Mouse (Mus musculus): ENCODE data around the gene Pitpnm3. TPM values are rescaled to one million over a fixed set of nuclear protein-coding genes. Genes with fewer than 3 reads are reported as not detected.

The Pitpnm3 gene
- total and polyA plus RNA-seq, 2 experiments from 2014 or later, result 3.2 to 14.0 TPM

- WGBS, result 77% methylated on average over 3 of the region's 3 CpGs
- no peaks in the 10 kb centered on the region for H3K9me3 ChIP-seq (ENCODE audit: low read length)
- no peaks in the 10 kb centered on the region for H3K27me3 ChIP-seq (ENCODE audit: insufficient read depth, low read length)
- no peak overlapping the region for H3K9ac ChIP-seq
- no peak overlapping the region for H3K4me3 ChIP-seq (ENCODE audit: low read depth, low read length)
- no peak for ATAC-seq
- H3K4me1 ChIP-seq (ENCODE audit: insufficient read depth), result no peaks in the 10 kb centered on the region
- no peaks in the 10 kb centered on the region for H3K36me3 ChIP-seq (ENCODE audit: insufficient read depth)
- H3K4me2 ChIP-seq (ENCODE audit: low read depth), result no peak overlapping the region
- no peak overlapping the region for H3K27ac ChIP-seq (ENCODE audit: low read depth, low read length)
- peak; percentile 19; the same call in 1 of the 2 replicates for TF ChIP-seq CTCF (IDR thresholded peaks at IDR 0.05; ENCODE audit: low read depth)
- peak; percentile 42 for DNase-seq
These were observed 16.9 kb downstream of the Pitpnm3 start for GRCm38 (mm10) chr11:72118630-72119029.

GRCm38 (mm10) chr11:72113296-72113695 is 22.3 kb downstream of the Pitpnm3 start:
- no peak overlapping the region for H3K4me3 ChIP-seq (ENCODE audit: low read depth, low read length)

GRCm38 (mm10) chr11:72110726-72111125 is 24.9 kb downstream of the Pitpnm3 start:
- Histone ChIP-seq H3K9ac (no peak overlapping the region), H3K9me3 (ENCODE audit: low read length) (no peaks in the 10 kb centered on the region), H3K36me3 (ENCODE audit: insufficient read depth) (no peaks in the 10 kb centered on the region), H3K27me3 (ENCODE audit: insufficient read depth, low read length) (no peaks in the 10 kb centered on the region), H3K27ac (ENCODE audit: low read depth, low read length) (no peak overlapping the region), H3K4me2 (ENCODE audit: low read depth) (no peak overlapping the region), H3K4me1 (ENCODE audit: insufficient read depth) (no peaks in the 10 kb centered on the region), H3K4me3 (ENCODE audit: low read depth, low read length) (no peak overlapping the region)
- TF ChIP-seq CTCF (IDR thresholded peaks at IDR 0.05; ENCODE audit: low read depth), result no peak
- DNase-seq (no peak), ATAC-seq (no peak)
- 59% methylated on average over 3 of the region's 3 CpGs for WGBS

More at GRCm38 (mm10) chr11:72113296-72113695, 22.3 kb downstream of the Pitpnm3 start:
- H3K4me1 ChIP-seq (ENCODE audit: insufficient read depth), result no peaks in the 10 kb centered on the region
- 68% methylated on average over 4 of the region's 4 CpGs for WGBS
- no peak overlapping the region for H3K4me2 ChIP-seq (ENCODE audit: low read depth)
- H3K27ac ChIP-seq (ENCODE audit: low read depth, low read length), result no peak overlapping the region
- H3K9ac ChIP-seq, result no peak overlapping the region
- H3K9me3 ChIP-seq (ENCODE audit: low read length), result no peaks in the 10 kb centered on the region
- no peaks in the 10 kb centered on the region for H3K36me3 ChIP-seq (ENCODE audit: insufficient read depth)
- H3K27me3 ChIP-seq (ENCODE audit: insufficient read depth, low read length), result no peaks in the 10 kb centered on the region
- no peak for TF ChIP-seq CTCF (IDR thresholded peaks at IDR 0.05; ENCODE audit: low read depth)
- no peak for DNase-seq
- no peak for ATAC-seq

DNA sequence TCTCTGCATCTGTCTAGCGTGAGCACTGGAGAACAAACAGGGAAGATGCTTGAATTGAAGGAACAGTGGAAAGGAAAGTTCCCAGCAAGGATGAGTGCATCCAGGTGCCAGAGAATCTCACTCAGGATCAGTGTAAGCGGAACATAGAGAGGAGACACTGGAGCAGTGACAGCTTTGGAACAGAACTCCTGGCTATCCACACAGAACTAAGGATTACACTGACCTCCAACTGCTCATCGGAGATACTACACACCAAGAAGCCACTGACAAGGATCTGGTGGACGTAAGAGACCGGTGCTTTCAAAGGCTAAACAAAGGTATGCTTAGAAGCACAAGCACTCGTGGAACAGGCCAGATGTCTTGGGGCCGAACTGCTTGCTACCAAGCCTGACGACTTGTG is 31.4 kb downstream of the Pitpnm3 start:
- TF ChIP-seq CTCF (IDR thresholded peaks at IDR 0.05; ENCODE audit: low read depth), result no peak
- DNase-seq (no peak), ATAC-seq (no peak)
- no peak overlapping the region for H3K4me3 ChIP-seq (ENCODE audit: low read depth, low read length)
- H3K27ac ChIP-seq (ENCODE audit: low read depth, low read length), result 0 out of 2 replicates have a peak overlapping the region, but pooled peaks have one; percentile 9
- no peaks in the 10 kb centered on the region for H3K4me1 ChIP-seq (ENCODE audit: insufficient read depth)
- WGBS, result 39% methylated on average over 8 of the region's 8 CpGs
- H3K27me3 ChIP-seq (ENCODE audit: insufficient read depth, low read length), result no peaks in the 10 kb centered on the region
- H3K9ac ChIP-seq, result no peak overlapping the region
- no peaks in the 10 kb centered on the region for H3K36me3 ChIP-seq (ENCODE audit: insufficient read depth)
- no peak overlapping the region for H3K4me2 ChIP-seq (ENCODE audit: low read depth)
- H3K9me3 ChIP-seq (ENCODE audit: low read length), result no peaks in the 10 kb centered on the region

DNA sequence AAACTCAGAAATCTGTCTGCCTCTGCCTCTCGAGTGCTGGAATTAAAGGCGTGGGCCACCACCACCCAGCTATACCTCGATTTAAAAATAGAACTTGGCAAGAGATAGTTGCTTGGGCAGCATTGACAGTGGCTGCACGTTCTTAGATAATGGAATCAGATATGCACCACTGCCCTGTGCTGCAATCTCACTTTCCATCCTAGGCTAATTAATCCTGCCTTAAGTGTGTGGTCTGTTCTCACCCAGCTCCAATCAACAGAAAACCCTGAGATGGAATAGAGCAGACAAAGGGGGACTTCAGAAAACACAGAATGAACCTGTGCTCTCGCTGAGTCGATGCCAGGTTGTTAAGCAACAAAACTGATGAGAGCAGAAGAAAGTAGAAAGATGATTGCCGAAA is 32.0 kb downstream of the Pitpnm3 start:
- no peaks in the 10 kb centered on the region for H3K9me3 ChIP-seq (ENCODE audit: low read length)
- H3K36me3 ChIP-seq (ENCODE audit: insufficient read depth), result no peaks in the 10 kb centered on the region
- H3K27me3 ChIP-seq (ENCODE audit: insufficient read depth, low read length), result no peaks in the 10 kb centered on the region
- no peak for TF ChIP-seq CTCF (IDR thresholded peaks at IDR 0.05; ENCODE audit: low read depth)
- no peaks in the 10 kb centered on the region for H3K4me1 ChIP-seq (ENCODE audit: insufficient read depth)
- H3K4me2 ChIP-seq (ENCODE audit: low read depth), result no peak overlapping the region
- no peak overlapping the region for H3K9ac ChIP-seq
- 15% methylated on average over 7 of the region's 7 CpGs for WGBS
- H3K27ac ChIP-seq (ENCODE audit: low read depth, low read length), result no peak overlapping the region
- DNase-seq, result peak; percentile 38
- peak; percentile 59 for ATAC-seq
- no peak overlapping the region for H3K4me3 ChIP-seq (ENCODE audit: low read depth, low read length)

GRCm38 (mm10) chr11:72100996-72101395 is 34.6 kb downstream of the Pitpnm3 start:
- 73% methylated on average over 4 of the region's 4 CpGs for WGBS
- no peak for DNase-seq

GRCm38 (mm10) chr11:72099181-72099580 is 36.4 kb downstream of the Pitpnm3 start:
- H3K9ac ChIP-seq, result no peak overlapping the region

More at GRCm38 (mm10) chr11:72100996-72101395, 34.6 kb downstream of the Pitpnm3 start:
- Histone ChIP-seq H3K9ac (no peak overlapping the region), H3K9me3 (ENCODE audit: low read length) (no peaks in the 10 kb centered on the region), H3K27me3 (ENCODE audit: insufficient read depth, low read length) (no peaks in the 10 kb centered on the region), H3K4me2 (ENCODE audit: low read depth) (no peak overlapping the region), H3K36me3 (ENCODE audit: insufficient read depth) (no peaks in the 10 kb centered on the region), H3K4me3 (ENCODE audit: low read depth, low read length) (no peak overlapping the region), H3K27ac (ENCODE audit: low read depth, low read length) (no peak overlapping the region), H3K4me1 (ENCODE audit: insufficient read depth) (no peaks in the 10 kb centered on the region)
- TF ChIP-seq CTCF (IDR thresholded peaks at IDR 0.05; ENCODE audit: low read depth), result no peak
- no peak for ATAC-seq

More at GRCm38 (mm10) chr11:72099181-72099580, 36.4 kb downstream of the Pitpnm3 start:
- TF ChIP-seq CTCF (IDR thresholded peaks at IDR 0.05; ENCODE audit: low read depth), result no peak
- ATAC-seq (no peak), DNase-seq (peak; percentile 15)
- Histone ChIP-seq H3K4me2 (ENCODE audit: low read depth) (no peak overlapping the region), H3K4me1 (ENCODE audit: insufficient read depth) (no peaks in the 10 kb centered on the region), H3K9me3 (ENCODE audit: low read length) (no peaks in the 10 kb centered on the region), H3K36me3 (ENCODE audit: insufficient read depth) (no peaks in the 10 kb centered on the region), H3K4me3 (ENCODE audit: low read depth, low read length) (no peak overlapping the region), H3K27ac (ENCODE audit: low read depth, low read length) (no peak overlapping the region), H3K27me3 (ENCODE audit: insufficient read depth, low read length) (no peaks in the 10 kb centered on the region)
- 45% methylated on average over 4 of the region's 4 CpGs for WGBS
